Mouse (Mus musculus) left cerebral cortex, postnatal 10 days (tissue): ENCODE results near the gene Inafm1. TPM values are rescaled to one million over a fixed set of nuclear protein-coding genes. Genes with fewer than 3 reads are reported as not detected.

Experiments
- DNase-seq, 2 experiments: peaks; one replicate each; pipeline ENCODE4 v3.0.0; 2021 to 2022; ENCODE audit warnings: low spot score in 2 of 2, mixed read lengths in 1 of 2; ENCODE audit errors: extremely low spot score in 1 of 2
- intact Hi-C: fragments of 180-260 bp; cut with DNase I; formaldehyde crosslinking; loops from one replicate; pipeline ENCODE4 v1.15.1; 2025
- total RNA-seq, 2 experiments: library from RNA; stranded (reverse); gene quantifications; 2 replicates each; pipeline ENCODE4 v1.2.3; 2021

The Inafm1 gene
- total RNA-seq, 2 experiments from 2014 or later: 33.0 to 35.6 TPM

DNA sequence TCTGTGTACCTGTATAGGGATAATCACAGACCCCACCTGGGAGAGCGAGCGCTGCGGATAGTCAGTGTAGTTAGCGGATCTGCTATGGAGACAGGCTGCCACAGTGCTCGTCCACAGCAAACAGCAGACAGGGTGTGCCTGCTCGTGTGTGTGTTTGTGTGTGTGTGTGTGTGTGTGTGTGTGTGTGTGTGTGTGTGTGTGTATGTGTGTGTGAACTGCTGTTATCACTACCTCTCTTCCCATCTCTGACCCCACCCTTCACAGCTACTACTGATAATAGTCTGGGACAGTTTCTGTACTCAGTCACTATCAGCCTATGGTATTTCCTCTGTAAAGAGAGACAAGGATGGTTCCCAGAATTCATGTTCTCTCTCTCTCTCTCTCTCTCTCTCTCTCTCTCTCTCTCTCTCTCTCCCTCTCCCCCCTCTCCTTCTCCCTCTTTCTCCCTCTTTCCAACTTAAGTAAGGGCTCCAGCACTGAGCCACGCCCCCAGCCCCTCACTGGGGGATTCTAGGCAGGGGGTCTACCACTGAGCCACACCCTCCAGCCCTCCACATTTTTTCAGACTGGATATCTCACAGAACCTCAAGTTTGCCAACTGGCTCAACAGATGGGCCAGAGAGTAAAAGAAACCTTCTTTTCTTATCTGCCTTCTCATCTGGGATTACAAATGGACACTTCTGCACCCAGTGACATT, 33.0 kb downstream of the Inafm1 start:
- no peak for DNase-seq
- intact Hi-C loops: no loop called here

DNA sequence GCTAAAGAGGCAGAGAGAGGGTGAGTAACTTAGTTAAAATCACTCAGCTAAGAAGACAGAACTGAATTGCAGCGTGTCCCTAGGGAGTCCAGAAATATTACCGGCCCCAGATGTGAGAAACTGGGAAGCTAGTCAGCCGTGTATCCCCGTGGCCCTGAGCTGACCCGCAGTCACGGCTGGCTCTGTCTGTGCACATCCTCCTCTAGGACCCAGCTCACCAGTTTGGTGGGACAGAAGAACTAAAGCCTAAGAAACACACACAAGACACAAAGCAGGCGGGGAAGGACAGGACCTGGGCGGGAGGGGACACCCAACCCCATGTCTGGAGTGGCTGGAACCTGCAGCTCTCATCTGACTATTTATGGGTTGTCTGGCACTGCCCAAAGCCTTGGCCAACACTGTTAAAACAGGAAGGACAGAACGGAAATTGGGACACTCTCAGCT, 33.8 kb downstream of the Inafm1 start:
- DNase-seq: peak in 1 of 2 experiments; percentile 26
- intact Hi-C loops: no loop called here

DNA sequence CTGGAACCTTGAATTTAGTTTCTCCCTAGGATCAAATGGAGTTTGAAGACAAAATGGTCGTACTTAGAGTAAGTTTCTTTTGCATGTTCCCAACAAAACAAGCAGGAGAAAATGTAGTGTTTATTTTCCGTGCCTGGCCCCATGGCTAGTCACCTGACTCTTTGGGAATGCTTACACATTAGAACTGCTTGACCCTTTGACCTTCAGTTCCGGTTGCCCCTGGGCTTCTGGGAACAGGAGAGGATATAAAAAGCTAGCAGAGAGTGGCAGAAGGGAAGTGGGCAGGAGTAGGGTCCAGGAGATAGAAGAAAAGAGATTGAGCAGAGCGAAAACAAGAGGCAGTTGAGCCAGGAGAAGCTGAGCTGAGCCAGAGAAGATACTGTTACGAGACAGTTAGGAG, 43.5 kb downstream of the Inafm1 start:
- intact Hi-C loops: no loop called here
- DNase-seq: no peak

Other genes with a start within 250 kb of the Inafm1 start
- 10 to 100 TPM; 13.4 to 14.1 TPM for gene Bicra, start 225.7 kb downstream of the Inafm1 start, total RNA-seq
- under 1 TPM; 0.26 to 0.58 TPM for gene Zfp541, start 211.8 kb downstream of the Inafm1 start, total RNA-seq
- gene Napa, start 175.2 kb downstream of the Inafm1 start, total RNA-seq: 100 to 1,000 TPM; 181 TPM
- 10 to 100 TPM; 47.3 to 47.7 TPM for gene Kptn, start 153.7 kb downstream of the Inafm1 start, total RNA-seq
- 100 to 1,000 TPM; 285 to 298 TPM for gene Slc8a2, start 143.8 kb downstream of the Inafm1 start, total RNA-seq
- gene Meis3, start 98.5 kb downstream of the Inafm1 start, total RNA-seq: 10 to 100 TPM; 42.4 to 46.4 TPM
- 10 to 100 TPM; 10.3 to 10.5 TPM for gene Dhx34, start 51.6 kb downstream of the Inafm1 start, total RNA-seq
- gene C5ar2, start 29.5 kb downstream of the Inafm1 start, total RNA-seq: under 1 TPM; 0.53 to 0.79 TPM
- under 1 TPM; 0.71 to 0.83 TPM for gene C5ar1, start 14.1 kb downstream of the Inafm1 start, total RNA-seq
- gene Ccdc9, start 13.2 kb upstream of the Inafm1 start, total RNA-seq: 10 to 100 TPM; 85.5 to 89.0 TPM
- 10 to 100 TPM; 30.1 to 34.6 TPM for gene Bbc3, start 34.8 kb upstream of the Inafm1 start, total RNA-seq
- gene Sae1, start 114.2 kb upstream of the Inafm1 start, total RNA-seq: 100 to 1,000 TPM; 114 to 118 TPM
- gene Zc3h4, start 127.3 kb upstream of the Inafm1 start, total RNA-seq: 10 to 100 TPM; 54.3 to 57.2 TPM
- 10 to 100 TPM; 96.3 to 98.3 TPM for gene Tmem160, start 179.2 kb upstream of the Inafm1 start, total RNA-seq
- 10 to 100 TPM; 14.6 to 15.0 TPM for gene Npas1, start 204.1 kb upstream of the Inafm1 start, total RNA-seq